14 mouse cellular contexts compared by ENCODE assay signal in the genomic region with DNA sequence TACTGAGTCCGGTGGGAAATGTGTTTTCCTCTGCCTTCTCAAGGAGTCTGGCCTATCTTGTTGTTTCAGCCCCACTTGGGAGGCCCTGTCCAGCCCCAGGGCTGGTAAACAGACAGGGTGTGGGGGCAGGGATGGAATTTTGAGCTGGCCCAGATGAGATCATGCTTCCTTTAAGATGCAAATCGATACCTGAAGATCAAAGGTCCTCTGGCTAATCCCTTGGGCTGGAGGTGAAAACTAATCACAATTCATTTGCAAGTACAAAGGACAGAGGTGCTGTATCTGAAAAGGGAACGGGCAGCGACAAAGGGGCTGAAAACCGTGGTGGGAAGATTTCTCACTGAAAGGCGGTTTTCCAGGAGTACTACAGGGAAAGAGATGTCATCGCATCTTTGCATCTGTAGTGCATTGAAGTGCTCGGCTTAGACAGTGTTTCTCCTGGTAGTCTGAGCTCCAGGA.
A peak's percentile ranks its signal among the peaks of the same experiment; 100 is the strongest.
DNase-seq lines count a peak whose midpoint lies in the region; ATAC-seq and TF ChIP-seq lines count a peak whose summit lies in the region.
"Had no signal": no experiment of that assay in that cellular context is flagged by ENCODE, and none has a peak within 500 bp of the region (broad histone marks: within the 10 kb centered on the region; RNA-seq: fewer than 3 reads in every experiment).

No protein-coding gene starts in this region.

- TF ChIP-seq EP300 in ES-Bruce4 (IDR thresholded peaks at IDR 0.05; ENCODE audit: insufficient read depth, low read depth, low read length): peak; percentile 87

- peak; percentile 94 for ATAC-seq in forebrain, embryonic 11.5 days (replicated peaks; ENCODE audit: low FRiP score)
- ATAC-seq in forebrain, postnatal 0 days: no peak
- ATAC-seq in midbrain, embryonic 11.5 days (ENCODE audit: low FRiP score): peak; percentile 95

- TF ChIP-seq CTCF in forebrain, postnatal 0 days (IDR thresholded peaks at IDR 0.05; ENCODE audit: low read depth): no peak
- TF ChIP-seq CTCF in ES-Bruce4 (IDR thresholded peaks at IDR 0.05; ENCODE audit: low read depth, low read length): no peak

- peak overlapping the region; percentile 17; the same call in 1 of the 2 replicates for H3K9ac ChIP-seq in forebrain, embryonic 11.5 days (ENCODE audit: low read length)
- H3K9ac ChIP-seq in forebrain, postnatal 0 days: no peak overlapping the region
- H3K9ac ChIP-seq in ES-Bruce4 (ENCODE audit: low read depth, poor library complexity, severe bottlenecking): no peak overlapping the region
- H3K9ac ChIP-seq in midbrain, embryonic 11.5 days (ENCODE audit: low read length): no peak overlapping the region
- H3K9ac ChIP-seq: embryonic facial prominence, embryonic 12.5 days; liver, embryonic 15.5 days had no signal

- peaks cover 18% of the 10 kb centered on the region for H3K4me1 ChIP-seq in forebrain, embryonic 11.5 days (replicated peaks; ENCODE audit: control insufficient read depth, insufficient read depth, low read length)
- 0 out of 2 replicates have a peak, but pooled peaks cover 3% of the 10 kb centered on the region for H3K4me1 ChIP-seq in forebrain, postnatal 0 days (ENCODE audit: insufficient read depth)
- no peaks in the 10 kb centered on the region for H3K4me1 ChIP-seq in ES-Bruce4 (ENCODE audit: control insufficient read depth, insufficient read depth, low read length)
- H3K4me1 ChIP-seq in midbrain, embryonic 11.5 days (ENCODE audit: control insufficient read depth, insufficient read depth, low read length): peaks cover 21% of the 10 kb centered on the region
- H3K4me1 ChIP-seq: liver, embryonic 15.5 days had no signal

- WGBS in forebrain, embryonic 11.5 days: 0% methylated on average over 8 of the region's 8 CpGs
- 8% methylated on average over 8 of the region's 8 CpGs for WGBS in forebrain, postnatal 0 days
- WGBS in midbrain, embryonic 11.5 days: 1% methylated on average over 8 of the region's 8 CpGs

- peak; percentile 79 for DNase-seq in forebrain, embryonic 11.5 days (ENCODE audit: low spot score)
- no peak for DNase-seq in forebrain, postnatal 0 days
- DNase-seq in embryo, embryonic 9.5 days (ENCODE audit: extremely low spot score): peak; percentile 69
- DNase-seq in midbrain, embryonic 11.5 days (ENCODE audit: low spot score, missing footprints): peak; percentile 94
- DNase-seq in cerebellum, adult 11 months: no peak
- no peak for DNase-seq in lung, postnatal 36 days
- DNase-seq in thymus, postnatal 4 days: no peak
- DNase-seq: adrenal gland, postnatal 36 days; cerebellum, adult 11-12 months; kidney, adult 9 months; lung, postnatal 4 days had no signal

- no peak overlapping the region for H3K4me3 ChIP-seq in forebrain, embryonic 11.5 days (ENCODE audit: low read depth, low read length)
- H3K4me3 ChIP-seq in forebrain, postnatal 0 days (ENCODE audit: low read depth, low read length): no peak overlapping the region
- no peak overlapping the region for H3K4me3 ChIP-seq in ES-Bruce4 (ENCODE audit: low read depth, low read length)
- H3K4me3 ChIP-seq in midbrain, embryonic 11.5 days (ENCODE audit: low read depth, low read length): no peak overlapping the region
- H3K4me3 ChIP-seq: embryonic facial prominence, embryonic 12.5 days; liver, embryonic 15.5 days had no signal

- H3K9me3 ChIP-seq in forebrain, embryonic 11.5 days (ENCODE audit: control insufficient read depth, low read length): no peaks in the 10 kb centered on the region
- no peaks in the 10 kb centered on the region for H3K9me3 ChIP-seq in forebrain, postnatal 0 days (ENCODE audit: low read length)
- H3K9me3 ChIP-seq in ES-Bruce4 (replicated peaks; ENCODE audit: control insufficient read depth, insufficient read depth, low read length, poor library complexity, severe bottlenecking): peaks cover 2% of the 10 kb centered on the region; the same call in 1 of the 2 replicates
- no peaks in the 10 kb centered on the region for H3K9me3 ChIP-seq in midbrain, embryonic 11.5 days (ENCODE audit: control insufficient read depth, low read length)
- H3K9me3 ChIP-seq: embryonic facial prominence, embryonic 12.5 days; liver, embryonic 15.5 days had no signal

- TF ChIP-seq POLR2A in ES-Bruce4 (IDR thresholded peaks at IDR 0.05; ENCODE audit: insufficient read depth, low read length): no peak

- peak overlapping the region; percentile 21; the same call in 1 of the 2 replicates for H3K4me2 ChIP-seq in forebrain, embryonic 11.5 days (ENCODE audit: low read depth, low read length, severe bottlenecking)
- no peak overlapping the region for H3K4me2 ChIP-seq in forebrain, postnatal 0 days (ENCODE audit: low read depth)
- no peak overlapping the region for H3K4me2 ChIP-seq in midbrain, embryonic 11.5 days
- H3K4me2 ChIP-seq: embryonic facial prominence, embryonic 12.5 days; liver, embryonic 15.5 days had no signal

- H3K27me3 ChIP-seq in forebrain, embryonic 11.5 days (ENCODE audit: control insufficient read depth, insufficient read depth, low read length): no peaks in the 10 kb centered on the region
- H3K27me3 ChIP-seq in forebrain, postnatal 0 days (ENCODE audit: insufficient read depth, low read length): no peaks in the 10 kb centered on the region
- H3K27me3 ChIP-seq in ES-Bruce4 (ENCODE audit: control insufficient read depth, insufficient read depth, low read length, poor library complexity, severe bottlenecking): peaks cover 21% of the 10 kb centered on the region
- H3K27me3 ChIP-seq in midbrain, embryonic 11.5 days (ENCODE audit: control insufficient read depth, insufficient read depth, low read length): 0 out of 2 replicates have a peak, but pooled peaks cover 3% of the 10 kb centered on the region
- H3K27me3 ChIP-seq: embryonic facial prominence, embryonic 12.5 days; liver, embryonic 15.5 days had no signal

- peak overlapping the region; percentile 82 for H3K27ac ChIP-seq in forebrain, embryonic 11.5 days (ENCODE audit: low read depth, low read length)
- no peak overlapping the region for H3K27ac ChIP-seq in forebrain, postnatal 0 days (ENCODE audit: low read depth, low read length)
- H3K27ac ChIP-seq in ES-Bruce4 (ENCODE audit: insufficient read depth, low read length): no peak overlapping the region
- H3K27ac ChIP-seq in midbrain, embryonic 11.5 days (ENCODE audit: low read depth, low read length): peak overlapping the region; percentile 28; the same call in 1 of the 2 replicates
- H3K27ac ChIP-seq: embryonic facial prominence, embryonic 12.5 days; liver, embryonic 15.5 days had no signal

- H3K36me3 ChIP-seq in forebrain, embryonic 11.5 days (ENCODE audit: control insufficient read depth, insufficient read depth, low read length): no peaks in the 10 kb centered on the region
- H3K36me3 ChIP-seq in forebrain, postnatal 0 days (ENCODE audit: insufficient read depth): no peaks in the 10 kb centered on the region
- H3K36me3 ChIP-seq in ES-Bruce4 (ENCODE audit: control insufficient read depth, insufficient read depth, low read length, poor library complexity, severe bottlenecking): no peaks in the 10 kb centered on the region
- no peaks in the 10 kb centered on the region for H3K36me3 ChIP-seq in midbrain, embryonic 11.5 days (ENCODE audit: control insufficient read depth, insufficient read depth, low read length)
- H3K36me3 ChIP-seq: embryonic facial prominence, embryonic 12.5 days; liver, embryonic 15.5 days had no signal

Comparison
In these comparisons a context has a peak if more than half of its experiments do, and no peak if none do; other contexts are left out.
1. DNase-seq: peak in forebrain, embryonic 11.5 days (single experiment), embryo, embryonic 9.5 days (single experiment) and midbrain, embryonic 11.5 days (single experiment); none in forebrain, postnatal 0 days (single experiment), cerebellum, adult 11 months (single experiment), lung, postnatal 36 days (single experiment) and thymus, postnatal 4 days (single experiment).
2. H3K27ac ChIP-seq: peak in forebrain, embryonic 11.5 days (single experiment) and midbrain, embryonic 11.5 days (single experiment); none in forebrain, postnatal 0 days (single experiment) and ES-Bruce4 (single experiment).